Mouse (Mus musculus) CH12.LX (cell line): ENCODE results near the gene Smarca2. TPM values are rescaled to one million over a fixed set of nuclear protein-coding genes. Genes with fewer than 3 reads are reported as not detected.
A peak's percentile ranks its signal among the peaks of the same experiment; 100 is the strongest.

ENCODE experiments used
- DNase-seq: peaks from one replicate; pipeline ENCODE4 v3.0.0-alpha.2; 2013; ENCODE audit errors: extremely low read depth
- H3K27ac ChIP-seq: 2 replicates; pipeline ENCODE4 v1.5.1; 2012; ENCODE audit warnings: low read depth, mild to moderate bottlenecking, control low read depth, moderate library complexity; ENCODE audit not compliant: insufficient read depth
- H3K27me3 ChIP-seq: replicated peaks from 2 replicates; pipeline ENCODE3; 2012; ENCODE audit warnings: inconsistent platforms
- H3K36me3 ChIP-seq, 2 experiments: replicated peaks in 1 of 2; 2 replicates each; pipeline versions ENCODE3 to v1.6.1; 2012; ENCODE audit warnings: inconsistent platforms in 1 of 2, low read length in 1 of 2, mild to moderate bottlenecking in 1 of 2, mixed read lengths in 1 of 2, moderate library complexity in 1 of 2; ENCODE audit not compliant: control insufficient read depth in 1 of 2, insufficient read depth in 1 of 2
- H3K4me1 ChIP-seq, 2 experiments: 2 replicates each; pipeline ENCODE4 v1.6.1; 2012; ENCODE audit warnings: inconsistent platforms in 1 of 2, moderate library complexity in 1 of 2; ENCODE audit not compliant: insufficient read depth in 2 of 2, control insufficient read depth in 1 of 2
- H3K4me2 ChIP-seq: 2 replicates; pipeline ENCODE4 v1.6.1; 2012; ENCODE audit warnings: low read depth, mild to moderate bottlenecking, control low read depth; ENCODE audit not compliant: poor library complexity, insufficient read depth, severe bottlenecking
- H3K4me3 ChIP-seq, 3 experiments: fragments of 150-350 bp in 1 of 3; sonication (generic) in 1 of 3; replicated peaks in 1 of 3; 2 replicates each; pipeline versions ENCODE3 to v1.5.1; 2011 to 2012; ENCODE audit warnings: low read depth in 2 of 3, low read length in 2 of 3, mild to moderate bottlenecking in 2 of 3, moderate library complexity in 2 of 3, control low read depth in 1 of 3, improper control_type of control experiment in 1 of 3, inconsistent platforms in 1 of 3, mixed read lengths in 1 of 3; ENCODE audit not compliant: poor library complexity in 1 of 3
- H3K79me2 ChIP-seq: replicated peaks from 2 replicates; pipeline ENCODE4 v1.6.1; 2012; ENCODE audit warnings: mild to moderate bottlenecking, moderate library complexity; ENCODE audit not compliant: control insufficient read depth, poor library complexity, insufficient read depth, severe bottlenecking; ENCODE audit errors: extremely low read depth
- H3K9ac ChIP-seq: 2 replicates; pipeline ENCODE4 v1.6.1; 2012; ENCODE audit warnings: low read depth, mild to moderate bottlenecking, control low read depth, moderate library complexity; ENCODE audit not compliant: insufficient read depth
- H3K9me3 ChIP-seq: replicated peaks from 2 replicates; pipeline ENCODE3; 2012; ENCODE audit warnings: low read length, inconsistent platforms, mixed read lengths
- CHD1 ChIP-seq: IDR thresholded peaks from 2 replicates; pipeline ENCODE4 v1.6.1; 2012; ENCODE audit warnings: low read depth, low read length, improper control_type of control experiment, inconsistent platforms
- CHD2 ChIP-seq: IDR thresholded peaks from 2 replicates; pipeline ENCODE4 v1.6.1; 2011; ENCODE audit warnings: low read length, improper control_type of control experiment
- CTCF ChIP-seq, 2 experiments: IDR thresholded peaks in 1 of 2; conservative IDR thresholded peaks in 1 of 2; 2 replicates each; pipeline ENCODE4 v1.5.1; 2011 to 2012; ENCODE audit warnings: low read depth in 2 of 2, low read length in 2 of 2, improper control_type of control experiment in 1 of 2, inconsistent platforms in 1 of 2, mild to moderate bottlenecking in 1 of 2, moderate library complexity in 1 of 2
- EP300 ChIP-seq: IDR thresholded peaks from 2 replicates; pipeline ENCODE4 v1.6.1; 2011; ENCODE audit warnings: low read length, improper control_type of control experiment
- GABPA ChIP-seq: IDR thresholded peaks from 2 replicates; pipeline ENCODE4 v1.6.1; 2012; ENCODE audit warnings: low read depth, low read length, improper control_type of control experiment, inconsistent platforms; ENCODE audit not compliant: insufficient replicate concordance
- HCFC1 ChIP-seq: IDR thresholded peaks from 2 replicates; pipeline ENCODE4 v1.6.1; 2012; ENCODE audit warnings: low read depth, mild to moderate bottlenecking, inconsistent platforms, low read length, improper control_type of control experiment
- IRF4 ChIP-seq: IDR thresholded peaks from 2 replicates; pipeline ENCODE4 v1.6.1; 2014; ENCODE audit warnings: low read depth, mild to moderate bottlenecking, inconsistent platforms, low read length, improper control_type of control experiment
- KAT2A ChIP-seq: IDR thresholded peaks from 2 replicates; pipeline ENCODE4 v1.6.1; 2012; ENCODE audit warnings: low read length, improper control_type of control experiment, inconsistent platforms; ENCODE audit not compliant: insufficient replicate concordance
- MAFK ChIP-seq: IDR thresholded peaks from 2 replicates; pipeline ENCODE4 v1.6.1; 2011; ENCODE audit warnings: low read length, improper control_type of control experiment; ENCODE audit not compliant: insufficient replicate concordance
- MAZ ChIP-seq: IDR thresholded peaks from 2 replicates; pipeline ENCODE4 v1.6.1; 2012; ENCODE audit warnings: low read depth, mild to moderate bottlenecking, inconsistent platforms, low read length, improper control_type of control experiment, moderate library complexity
- MXI1 ChIP-seq: IDR thresholded peaks from 2 replicates; pipeline ENCODE4 v1.6.1; 2011; ENCODE audit warnings: mild to moderate bottlenecking, low read depth, low read length, improper control_type of control experiment
- MYC ChIP-seq: IDR thresholded peaks from 2 replicates; pipeline ENCODE4 v1.6.1; 2011; ENCODE audit warnings: low read depth, mild to moderate bottlenecking, improper control_type of control experiment, low read length
- NELFE ChIP-seq: IDR thresholded peaks from 2 replicates; pipeline ENCODE4 v1.6.1; 2011; ENCODE audit warnings: low read depth, low read length, improper control_type of control experiment
- NRF1 ChIP-seq: IDR thresholded peaks from 2 replicates; pipeline ENCODE4 v1.6.1; 2014; ENCODE audit warnings: low read depth, mild to moderate bottlenecking, inconsistent platforms, low read length, improper control_type of control experiment, moderate library complexity
- RAD21 ChIP-seq: IDR thresholded peaks from 2 replicates; pipeline ENCODE4 v1.6.1; 2011; ENCODE audit warnings: low read depth, mild to moderate bottlenecking, low read length, improper control_type of control experiment, moderate library complexity
- SMC3 ChIP-seq: IDR thresholded peaks from 2 replicates; pipeline ENCODE4 v1.6.1; 2011; ENCODE audit warnings: low read depth, low read length, improper control_type of control experiment
- TBP ChIP-seq: conservative IDR thresholded peaks from 2 replicates; pipeline ENCODE4 v1.6.1; 2011; ENCODE audit warnings: low read depth, low read length, improper control_type of control experiment
- UBTF ChIP-seq: IDR thresholded peaks from 2 replicates; pipeline ENCODE4 v1.6.1; 2012; ENCODE audit warnings: low read depth, mild to moderate bottlenecking, inconsistent platforms, low read length, improper control_type of control experiment, moderate library complexity
- ZKSCAN1 ChIP-seq: IDR thresholded peaks from 2 replicates; pipeline ENCODE4 v1.6.1; 2012; ENCODE audit warnings: low read depth, inconsistent platforms, low read length, improper control_type of control experiment, borderline replicate concordance
- ZMIZ1 ChIP-seq: IDR thresholded peaks from 2 replicates; pipeline ENCODE4 v1.6.1; 2012; ENCODE audit warnings: low read depth, mild to moderate bottlenecking, inconsistent platforms, low read length, improper control_type of control experiment
- ZNF384 ChIP-seq: IDR thresholded peaks from 2 replicates; pipeline ENCODE4 v1.6.1; 2012; ENCODE audit warnings: low read depth, low read length, improper control_type of control experiment, inconsistent platforms
- dilution Hi-C: fragments of 300-500 bp; cut with MboI; formaldehyde crosslinking; loops from 2 replicates; pipeline ENCODE4 v1.14.3; 2020; ENCODE audit warnings: low sequenced_read_pairs; ENCODE audit not compliant: extremely low pct_unique_long_range_greater_than_20kb, extremely low pct_ligation_motif_present
- in situ Hi-C: fragments of 300-500 bp; cut with MboI; formaldehyde crosslinking; loops from 3 replicates; pipeline ENCODE4 v1.14.3; 2019; ENCODE audit warnings: low sequenced_read_pairs, low pct_ligation_motif_present, low pct_unique_long_range_greater_than_20kb, mixed read lengths
- polyA plus RNA-seq: library from polyadenylated mRNA; unstranded; fragments of >175 nt; gene quantifications from 2 replicates; pipeline ENCODE4 v1.2.1, GENCODE M21; 2012; ENCODE audit warnings: low read depth; ENCODE audit not compliant: insufficient read length
- total RNA-seq, 2 experiments: library from RNA; depleted of rRNA; stranded (reverse); fragments of 300-350 nt in 1 of 2; fragments of >200 nt in 1 of 2; gene quantifications; 2 replicates each; pipeline ENCODE4 v1.2.3; 2012 to 2014

Smarca2 gene
- total and polyA plus RNA-seq, 3 experiments: 19.4 to 47.1 (median 21.8) TPM

- peaks cover 7 to 67% of the 10 kb centered on the region in 2 experiments for H3K36me3 ChIP-seq
- H3K9me3 ChIP-seq: no peaks in the 10 kb centered on the region
- peak; percentile 51 for DNase-seq
- H3K9ac ChIP-seq: no peak overlapping the region
- H3K79me2 ChIP-seq: no peaks in the 10 kb centered on the region
- H3K4me2 ChIP-seq: no peak overlapping the region
- H3K27ac ChIP-seq: no peak overlapping the region
- in situ Hi-C loops: loop anchor here (25.0 kb wide), 1 partner anchor 680 kb away; no protein-coding TSS in a partner anchor
- TF ChIP-seq EP300 (no peak), SMC3 (peak; percentile 56), HCFC1 (no peak), NRF1 (no peak), CTCF (conservative IDR thresholded peaks at IDR 0.05 in 1 of 2, IDR thresholded peaks at IDR 0.05 in 1 of 2; ENCODE audit: low read depth in 2 of 2, low read length in 2 of 2) (peak; percentile 11 to 65; a peak in 2 of 4 replicates), RAD21 (peak; percentile 71)
- H3K4me3 ChIP-seq: no peak overlapping the region
- dilution Hi-C loops: no loop called here
- H3K27me3 ChIP-seq: no peaks in the 10 kb centered on the region
- peaks cover 0 to 21% of the 10 kb centered on the region in 2 experiments; a peak in 2 of 4 replicates for H3K4me1 ChIP-seq
Measured at GRCm38 (mm10) chr19:26731809-26732208, 127.0 kb downstream of the Smarca2 start.

DNA sequence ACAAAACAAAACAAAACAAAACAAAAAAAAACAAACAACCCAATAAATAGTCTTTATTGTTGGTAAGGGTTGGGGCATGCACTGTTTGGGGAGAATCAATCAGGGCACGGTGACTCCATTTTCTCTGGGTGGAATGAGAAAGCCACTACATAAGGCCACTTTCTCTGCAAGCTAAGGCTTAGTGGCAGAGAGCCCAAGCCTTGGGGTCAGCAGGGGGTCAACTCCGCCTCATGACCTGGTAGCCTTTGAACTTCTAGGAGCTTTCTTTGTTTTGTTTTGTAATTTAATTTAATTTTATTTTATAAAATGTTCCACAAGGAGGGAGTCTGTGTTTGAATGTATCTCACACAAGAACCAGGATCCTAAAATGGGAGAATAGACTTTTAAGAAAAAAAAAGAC, 128.2 kb downstream of the Smarca2 start:
- Histone ChIP-seq H3K4me2 (no peak overlapping the region), H3K4me3 (no peak overlapping the region), H3K9ac (no peak overlapping the region)
- dilution Hi-C loops: no loop called here
- no peak for TF ChIP-seq TBP
- TF ChIP-seq, all 38 proteins: peak for 0
- peaks cover 5 to 64% of the 10 kb centered on the region in 2 experiments for H3K36me3 ChIP-seq
- in situ Hi-C loops: loop anchor here (25.0 kb wide), 1 partner anchor 679 kb away; no protein-coding TSS in a partner anchor
- no peaks in the 10 kb centered on the region for H3K9me3 ChIP-seq
- H3K79me2 ChIP-seq: no peaks in the 10 kb centered on the region
- no peak for DNase-seq
- no peak overlapping the region for H3K27ac ChIP-seq
- no peaks in the 10 kb centered on the region for H3K27me3 ChIP-seq
- peaks cover 0 to 21% of the 10 kb centered on the region in 2 experiments; a peak in 2 of 4 replicates for H3K4me1 ChIP-seq

- dilution Hi-C loops: no loop called here
- Histone ChIP-seq H3K9ac (no peak overlapping the region), H3K27me3 (no peaks in the 10 kb centered on the region), H3K9me3 (no peaks in the 10 kb centered on the region), H3K4me3 (no peak overlapping the region), H3K36me3 (peaks cover 5 to 62% of the 10 kb centered on the region in 2 experiments), H3K4me1 (peaks cover 0 to 21% of the 10 kb centered on the region in 2 experiments; a peak in 2 of 4 replicates), H3K27ac (no peak overlapping the region), H3K4me2 (no peak overlapping the region), H3K79me2 (no peaks in the 10 kb centered on the region)
- DNase-seq: no peak
- in situ Hi-C loops: loop anchor here (25.0 kb wide), 1 partner anchor 679 kb away; no protein-coding TSS in a partner anchor
- TF ChIP-seq IRF4 (no peak), SMC3 (no peak), MXI1 (no peak), ZMIZ1 (no peak), MAFK (no peak), UBTF (no peak), MYC (no peak), CHD1 (no peak), KAT2A (no peak), ZKSCAN1 (no peak), CHD2 (no peak), GABPA (no peak), MAZ (no peak), NELFE (no peak), ZNF384 (no peak)
Measured at GRCm38 (mm10) chr19:26733546-26734100, 128.8 kb downstream of the Smarca2 start.
